Mouse (Mus musculus) layer of hippocampus, adult 11-12 months (tissue): ENCODE results near the gene Tpcn1.

Source experiments
- DNase-seq: peaks from one replicate; pipeline ENCODE4 v3.0.0; 2022; ENCODE audit warnings: low spot score

Gene Tpcn1

DNA sequence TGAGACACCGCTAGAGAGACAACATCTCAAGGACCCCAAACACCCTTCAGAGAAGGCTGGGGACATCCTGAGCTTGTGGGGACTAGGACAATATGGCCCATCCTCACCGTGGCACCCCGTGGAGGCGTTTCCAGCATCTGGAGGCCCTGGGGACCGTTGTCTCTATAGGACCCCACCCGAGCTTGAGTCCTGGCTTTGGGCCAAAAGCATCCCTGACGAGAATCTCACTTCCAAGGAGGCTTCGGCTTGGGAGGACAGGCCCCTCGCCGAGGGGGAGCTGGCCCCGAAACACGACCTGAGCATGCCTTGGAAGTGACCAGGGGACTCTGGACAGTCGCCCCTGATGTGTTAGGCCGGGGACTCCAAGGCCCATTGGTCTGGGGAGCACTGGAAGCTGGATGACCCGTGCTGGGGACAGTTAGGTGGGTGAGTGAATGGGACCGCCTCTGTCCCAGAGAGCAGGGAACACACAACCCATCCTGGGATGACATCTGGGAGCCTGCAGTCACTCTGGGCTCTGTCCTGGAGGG, 20.8 kb upstream of the Tpcn1 start:
- DNase-seq, result no peak

DNA sequence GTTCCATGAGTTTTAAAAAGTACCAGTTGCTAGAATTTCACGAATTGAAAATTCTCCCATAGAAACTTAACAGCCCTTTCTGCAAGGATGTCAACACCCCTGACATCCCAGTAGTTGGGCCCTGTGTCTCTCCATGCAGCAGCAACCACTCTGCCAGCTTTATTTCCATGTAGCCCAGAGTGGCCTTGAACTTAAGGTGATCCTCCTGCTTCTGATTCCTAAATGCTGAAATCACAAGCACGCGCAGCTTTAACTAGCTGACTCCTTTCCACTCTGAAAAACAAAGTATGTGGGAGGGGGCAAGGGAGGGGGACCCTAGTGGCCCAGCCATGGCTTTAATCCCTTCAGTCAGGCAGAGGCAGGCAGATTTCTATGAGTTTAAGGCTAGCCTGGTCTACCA, 18.9 kb upstream of the Tpcn1 start:
- no peak for DNase-seq

DNA sequence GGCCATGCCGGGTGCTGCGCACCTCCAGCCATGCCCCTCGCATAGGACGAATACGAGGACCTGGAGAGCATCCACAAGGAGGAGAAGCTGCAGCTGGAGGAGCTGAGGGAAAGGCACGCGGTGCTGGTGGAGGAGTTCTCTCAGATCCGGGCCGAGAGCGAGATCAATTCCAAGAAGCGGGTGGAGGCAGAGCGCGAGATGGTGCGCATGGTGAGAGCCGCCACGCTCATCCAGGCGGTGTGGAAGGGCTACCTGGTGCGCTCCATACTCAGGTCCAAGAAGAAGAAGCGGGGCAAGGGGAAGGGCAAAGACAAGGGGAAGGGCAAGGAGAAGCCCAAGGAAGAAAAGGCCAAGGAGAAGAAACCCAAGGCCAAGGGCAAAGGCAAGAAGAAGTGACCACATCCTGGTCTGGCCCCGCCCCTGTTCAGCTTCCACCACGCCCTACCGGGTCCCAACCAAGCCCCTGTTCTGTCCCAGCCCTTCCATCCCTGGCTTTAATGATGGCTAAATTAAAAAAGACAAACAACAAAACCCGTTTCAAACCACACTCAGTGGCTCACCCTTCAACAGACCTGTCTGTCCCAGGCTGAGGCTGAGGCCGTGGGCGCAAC, 18.2 kb upstream of the Tpcn1 start:
- no peak for DNase-seq

DNA sequence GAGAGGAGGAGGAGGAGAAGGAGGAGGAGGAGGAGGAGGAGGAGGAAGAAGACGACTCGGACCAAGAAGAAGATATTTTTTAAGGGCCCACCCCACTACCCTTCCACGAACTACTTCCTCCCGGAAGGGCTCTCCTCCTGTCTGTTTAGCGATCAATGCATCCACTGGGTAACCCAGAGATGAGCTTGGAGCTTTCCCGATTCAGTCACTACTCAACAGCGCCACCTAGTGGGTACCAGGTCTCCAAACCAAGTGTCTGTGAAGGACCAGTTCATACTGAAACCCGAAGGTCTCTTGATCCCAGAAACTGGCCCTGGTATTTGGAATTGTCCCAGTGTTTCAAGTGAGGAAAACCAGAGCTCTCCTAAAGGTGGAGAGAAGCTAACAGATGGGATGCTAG, 17.2 kb upstream of the Tpcn1 start:
- DNase-seq, result peak; percentile 93

DNA sequence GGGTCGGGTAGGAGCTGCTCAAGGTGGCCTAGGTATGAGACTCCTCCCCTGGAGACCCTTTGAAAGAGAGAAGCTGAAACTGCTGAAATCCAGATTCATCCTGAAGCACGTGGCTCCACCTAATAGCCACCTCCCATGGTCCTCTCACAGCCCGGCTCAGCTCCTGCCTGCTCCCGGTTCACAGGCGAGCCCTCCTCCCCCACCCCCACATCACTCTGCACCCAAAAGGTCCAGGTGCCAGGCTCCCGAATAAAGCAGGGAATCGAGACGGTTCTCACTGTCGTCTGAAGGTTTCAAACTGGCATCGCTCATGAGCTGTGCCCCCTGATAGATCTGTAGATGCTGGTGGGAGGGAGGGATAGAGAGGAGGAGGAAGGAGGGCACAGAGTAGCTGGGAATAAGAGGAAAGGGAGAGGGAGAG, 16.8 kb upstream of the Tpcn1 start:
- no peak for DNase-seq

GRCm38 (mm10) chr5:120604839-120605238, 16.4 kb upstream of the Tpcn1 start:
- peak; percentile 83 for DNase-seq

DNA sequence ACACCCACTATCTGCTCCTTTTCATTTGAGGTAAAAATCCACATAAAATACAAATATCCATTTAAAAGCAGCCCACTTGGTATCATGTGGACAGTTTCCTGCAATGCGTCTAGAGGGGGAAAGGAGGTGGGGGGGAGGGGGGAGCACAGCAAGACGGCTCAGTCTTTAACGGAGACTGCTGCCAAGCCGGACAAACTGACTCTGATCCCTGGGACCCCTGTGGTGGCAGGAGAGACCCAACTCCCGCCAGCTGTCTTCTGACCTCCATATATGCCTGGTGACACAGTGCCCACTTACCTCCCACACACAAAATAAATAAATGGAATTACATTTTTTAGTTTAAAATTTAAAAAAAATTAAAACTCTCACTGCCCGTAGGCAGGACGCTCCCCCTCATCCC, 15.0 kb upstream of the Tpcn1 start:
- no peak for DNase-seq

DNA sequence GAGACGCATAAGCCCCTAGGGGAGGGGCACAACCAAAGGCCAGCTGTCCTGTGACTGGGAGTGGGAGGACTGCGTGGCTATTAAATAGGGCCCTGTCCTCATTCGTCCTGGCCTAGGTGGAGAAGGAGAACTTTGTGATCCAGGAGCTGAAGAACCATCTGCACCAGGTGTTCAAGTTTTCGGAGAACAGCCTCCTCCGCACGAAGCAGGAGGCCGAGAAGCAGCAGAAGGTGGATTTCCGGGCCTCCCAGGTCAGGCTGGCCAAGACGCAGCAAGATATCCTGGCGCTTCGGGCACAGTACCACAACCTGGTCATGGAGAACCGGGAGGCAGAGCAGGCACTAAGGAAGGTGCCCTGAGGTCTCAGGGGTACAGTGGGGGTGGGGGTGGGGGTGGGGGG, 13.7 kb upstream of the Tpcn1 start:
- DNase-seq, result no peak

DNA sequence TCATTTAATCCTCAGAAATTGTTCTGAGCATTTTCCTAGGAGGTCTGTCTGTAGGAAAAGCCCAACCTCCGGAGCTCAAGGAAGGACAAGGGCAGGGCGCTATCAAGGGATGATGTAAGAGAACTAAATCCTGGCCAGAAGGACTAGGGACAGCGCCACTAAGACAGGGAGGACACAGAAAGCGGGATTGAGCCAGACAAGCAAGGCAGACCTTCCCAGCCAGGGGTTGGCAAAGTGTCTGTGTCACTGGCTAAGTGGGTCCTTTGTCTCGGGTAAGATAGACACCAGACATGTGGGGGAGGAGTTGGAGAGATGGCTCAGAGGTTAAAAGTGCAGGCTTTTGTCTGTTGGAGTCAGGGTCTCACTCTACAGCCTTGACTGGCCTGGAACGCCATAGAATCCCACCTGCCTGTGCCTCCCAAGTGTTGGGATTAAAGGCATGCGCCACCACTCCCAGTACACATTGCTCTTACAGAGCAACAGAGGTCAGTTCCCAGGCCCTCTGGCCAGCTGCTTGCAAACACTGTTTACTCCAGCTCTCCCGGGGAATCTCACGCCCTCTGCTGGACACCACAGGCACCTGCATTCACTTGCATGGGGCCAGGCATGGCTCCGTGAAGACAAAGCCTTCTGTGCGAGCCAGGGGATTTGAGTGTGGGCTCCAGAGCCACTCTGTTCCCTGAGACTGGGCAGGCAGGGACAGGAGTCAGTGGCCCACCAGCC, 12.6 kb upstream of the Tpcn1 start:
- DNase-seq, result no peak

- DNase-seq, result no peak
Measured at GRCm38 (mm10) chr5:120599625-120600024, 11.2 kb upstream of the Tpcn1 start.

- DNase-seq, result no peak
Measured at GRCm38 (mm10) chr5:120594485-120594884, 6.0 kb upstream of the Tpcn1 start.

- no peak for DNase-seq
Measured at GRCm38 (mm10) chr5:120592141-120592540, 3.7 kb upstream of the Tpcn1 start.

GRCm38 (mm10) chr5:120590356-120591010, 2.0 kb upstream of the Tpcn1 start:
- no peak for DNase-seq

DNA sequence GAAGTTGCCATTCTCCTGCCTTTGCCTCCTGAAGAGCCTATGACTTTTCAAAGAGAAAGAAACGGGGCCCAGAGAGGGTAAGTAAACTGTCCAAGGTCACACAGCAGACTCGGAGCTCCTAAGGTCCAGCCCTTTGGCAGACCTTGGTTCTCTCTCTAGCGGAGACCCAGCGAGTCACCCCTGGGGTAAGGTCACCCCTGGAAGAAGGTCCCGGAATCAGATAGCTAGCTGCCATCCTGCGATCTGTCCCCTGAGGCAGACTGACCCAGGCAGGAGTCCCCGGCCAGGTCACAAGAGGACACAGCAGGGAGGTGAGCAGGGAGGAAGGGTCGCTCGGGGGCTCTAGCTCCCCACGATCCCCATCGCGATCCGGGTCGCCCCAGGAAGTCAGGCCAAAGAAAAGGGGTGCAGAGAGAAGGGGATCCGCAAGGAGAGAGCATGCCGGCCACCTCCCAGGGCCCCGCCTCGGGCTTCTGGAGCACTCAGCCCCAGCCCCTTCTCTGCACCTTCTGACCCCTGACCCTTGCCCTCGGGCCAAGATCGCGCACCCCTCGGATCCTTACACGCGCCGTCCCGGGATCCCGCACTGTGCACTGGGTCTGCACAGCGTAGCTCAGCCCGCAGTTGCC, 419 bp downstream of the Tpcn1 start:
- no peak for DNase-seq

- DNase-seq, result no peak
Measured at GRCm38 (mm10) chr5:120587616-120587926, 902 bp downstream of the Tpcn1 start.

DNA sequence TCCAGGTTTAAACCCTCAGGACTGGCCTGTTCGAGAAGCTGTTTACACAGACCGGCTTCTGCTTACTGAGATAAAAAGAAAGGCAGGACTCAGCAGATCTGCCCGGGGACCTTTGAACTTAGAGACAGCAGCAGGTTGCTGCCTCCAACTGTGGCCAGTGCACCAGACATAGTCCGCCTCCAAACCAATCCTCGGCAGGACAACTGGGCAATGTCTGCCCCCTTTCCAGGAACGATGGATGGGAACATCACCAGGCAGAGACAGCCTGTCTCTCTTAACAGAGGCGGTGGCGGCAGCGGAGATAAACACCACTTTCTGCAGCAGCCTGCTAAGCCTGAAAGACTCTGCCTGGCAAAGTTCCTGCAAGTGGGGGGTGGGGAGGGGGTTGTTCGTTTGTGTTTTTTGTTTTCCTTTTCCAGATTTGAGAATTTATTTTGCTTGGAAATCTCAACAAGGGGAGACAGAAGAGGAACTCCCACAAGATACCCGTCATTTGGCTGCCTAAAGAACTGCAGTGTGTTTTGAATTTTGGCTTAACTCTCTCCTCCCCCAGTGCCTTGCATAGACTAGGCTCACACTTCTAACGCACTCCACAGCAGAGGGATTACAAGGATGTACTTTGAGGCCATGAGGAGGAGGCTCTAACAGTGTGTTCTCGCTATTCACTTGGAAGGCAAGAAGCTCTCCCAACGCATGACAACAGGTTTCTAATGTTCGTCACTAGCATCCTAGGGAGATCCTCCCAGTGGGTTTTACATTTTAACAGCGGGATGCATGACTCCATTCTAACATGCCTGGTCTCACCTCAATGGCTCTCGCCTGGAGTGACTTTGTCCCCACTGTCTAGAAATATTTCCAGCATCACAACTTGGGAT, 1.5 kb downstream of the Tpcn1 start:
- DNase-seq, result no peak

DNA sequence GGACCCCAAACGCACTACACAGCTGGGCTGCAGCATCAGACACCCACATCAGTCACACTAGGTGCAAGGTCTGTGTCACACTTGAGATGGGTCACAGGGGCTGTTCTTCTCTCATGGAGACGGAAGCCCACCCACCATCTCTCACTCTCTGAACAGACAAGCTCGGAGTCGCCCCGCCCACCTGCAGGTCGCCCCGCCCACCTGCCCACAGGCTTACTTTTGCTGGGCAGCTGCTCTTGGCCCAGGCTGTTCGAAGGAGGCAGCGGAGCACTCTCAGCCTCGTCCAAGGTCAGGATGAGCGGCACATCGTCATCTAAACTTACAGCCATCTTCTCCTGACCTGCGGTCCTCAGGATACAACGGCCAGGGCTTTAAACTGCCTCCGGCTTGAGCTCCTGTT, 3.5 kb downstream of the Tpcn1 start:
- DNase-seq, result no peak

- DNase-seq, result no peak
Measured at GRCm38 (mm10) chr5:120583511-120583910, 5.0 kb downstream of the Tpcn1 start.

GRCm38 (mm10) chr5:120582002-120582401, 6.5 kb downstream of the Tpcn1 start:
- no peak for DNase-seq

DNA sequence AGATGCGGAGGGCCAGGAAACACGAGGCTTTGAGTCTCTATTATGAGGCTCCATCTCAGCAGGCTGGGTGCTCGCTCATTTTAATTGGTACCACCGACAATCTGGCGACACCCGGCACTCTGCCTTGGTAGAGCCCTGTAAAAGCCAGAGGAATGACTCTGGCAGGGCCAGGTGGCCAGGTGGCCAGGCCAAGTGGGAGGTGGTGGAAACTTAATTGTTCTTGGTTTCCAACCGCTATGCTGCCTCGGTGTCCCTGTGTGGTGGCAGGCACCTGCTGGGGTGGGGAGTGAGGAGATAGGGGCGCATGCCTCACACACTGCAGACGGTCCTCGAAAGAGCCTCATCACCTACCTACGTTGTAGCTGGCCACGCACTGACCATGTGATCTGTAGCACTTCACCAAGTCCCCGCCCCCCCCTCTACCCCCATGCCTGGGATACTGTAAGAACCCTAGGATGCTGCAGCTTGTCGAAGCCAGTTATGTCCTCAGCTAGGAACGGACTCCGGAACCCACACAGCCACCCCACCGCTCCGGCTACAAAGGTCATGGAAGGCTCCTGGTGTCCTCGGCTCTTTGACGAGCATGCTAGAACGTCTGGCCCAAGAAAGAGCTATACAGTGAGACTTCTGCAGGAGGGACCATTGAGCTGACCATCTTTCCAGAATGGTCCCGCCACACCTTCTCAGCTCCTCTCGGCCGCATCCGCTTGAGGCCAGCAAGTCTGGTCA, 8.4 kb downstream of the Tpcn1 start:
- DNase-seq, result no peak

GRCm38 (mm10) chr5:120579211-120579897, 9.1 kb downstream of the Tpcn1 start:
- no peak for DNase-seq
